Mouse (Mus musculus) heart, adult 2 months (tissue): ENCODE results near the gene Tnfaip6.

Experiments
- EP300 ChIP-seq: fragments of 200-500 bp; IDR thresholded peaks from 2 replicates; pipeline ENCODE4 v1.6.1; 2011; ENCODE audit warnings: low read depth, low read length, control low read depth; ENCODE audit not compliant: insufficient read depth
- POLR2A ChIP-seq: fragments of 200-500 bp; IDR thresholded peaks from 2 replicates; pipeline ENCODE4 v1.6.1; 2011; ENCODE audit warnings: mild to moderate bottlenecking, low read depth, low read length, control low read depth; ENCODE audit not compliant: insufficient read depth

DNA sequence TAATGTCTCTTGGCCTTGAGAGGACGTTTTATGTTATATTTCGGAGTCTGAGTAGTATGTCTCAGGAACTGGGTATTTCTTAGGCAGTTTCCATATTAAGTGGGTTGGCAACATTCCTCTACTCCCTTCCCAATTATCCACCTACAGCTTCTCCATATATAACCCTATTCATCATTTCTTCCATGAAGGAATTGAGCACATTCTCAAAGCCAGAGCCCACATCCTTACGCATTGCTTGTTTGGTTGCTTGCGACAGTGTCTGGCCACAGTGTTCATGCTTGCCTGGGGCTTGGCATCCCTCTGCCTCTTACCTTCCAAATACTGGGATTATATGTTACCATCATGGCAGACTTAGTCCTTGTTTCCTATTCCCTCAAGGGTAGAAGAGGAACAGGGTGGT, 3.2 kb upstream of the Tnfaip6 start:
- TF ChIP-seq POLR2A (no peak), EP300 (no peak)
